Mouse (Mus musculus): Measurements from ENCODE around the gene Snd1.

GRCm38 (mm10) chr6:28836600-28836999, 361.7 kb downstream of the Snd1 start:
- TF ChIP-seq RAD21 (IDR thresholded peaks at IDR 0.05; ENCODE audit: low read depth, low read length) (peak; percentile 27), CHD1 (IDR thresholded peaks at IDR 0.05; ENCODE audit: low read depth, low read length) (no peak), MAZ (IDR thresholded peaks at IDR 0.05; ENCODE audit: low read depth, low read length) (no peak), BHLHE40 (IDR thresholded peaks at IDR 0.05; ENCODE audit: low read depth, low read length) (no peak), E2F4 (IDR thresholded peaks at IDR 0.05; ENCODE audit: insufficient replicate concordance, low read depth, low read length) (no peak), CTCF (conservative IDR thresholded peaks at IDR 0.05 in 1 of 2, IDR thresholded peaks at IDR 0.05 in 1 of 2; ENCODE audit: low read depth in 2 of 2, low read length in 2 of 2) (peak in 1 of 2 experiments; percentile 41; a peak in 2 of 4 replicates), EP300 (IDR thresholded peaks at IDR 0.05; ENCODE audit: low read length) (no peak), HCFC1 (IDR thresholded peaks at IDR 0.05; ENCODE audit: low read depth, low read length) (no peak), JUN (IDR thresholded peaks at IDR 0.05; ENCODE audit: insufficient read depth, low read depth, low read length) (no peak), USF1 (IDR thresholded peaks at IDR 0.05; ENCODE audit: low read depth, low read length) (no peak)
